Mouse (Mus musculus) gastrocnemius, adult 2 months (tissue): ENCODE results near the gene Abhd6. TPM values are rescaled to one million over a fixed set of nuclear protein-coding genes. Genes with fewer than 3 reads are reported as not detected.

Source experiments
- DNase-seq: peaks from one replicate; pipeline ENCODE4 v3.0.0; 2022
- H3K27ac ChIP-seq: fragments of 200-600 bp; 2 replicates; pipeline ENCODE4 v1.8.1; 2022; ENCODE audit warnings: mild to moderate bottlenecking
- H3K4me3 ChIP-seq: fragments of 200-600 bp; 2 replicates; pipeline ENCODE4 v1.8.1; 2022; ENCODE audit warnings: mild to moderate bottlenecking, moderate library complexity
- CTCF ChIP-seq: fragments of 200-600 bp; IDR thresholded peaks from 2 replicates; pipeline ENCODE4 v1.8.1; 2022; ENCODE audit warnings: antibody characterized with exemption, mild to moderate bottlenecking, moderate library complexity
- intact Hi-C: fragments of 180-260 bp; cut with DNase I; formaldehyde crosslinking; loops from one replicate; pipeline ENCODE4 v1.15.1; 2025
- total RNA-seq, 2 experiments: library from RNA; stranded (reverse); gene quantifications; 2 replicates each; pipeline ENCODE4 v1.2.3; 2021

Gene Abhd6
- total RNA-seq, 2 experiments from 2014 or later = 4.8 to 7.3 TPM

DNA sequence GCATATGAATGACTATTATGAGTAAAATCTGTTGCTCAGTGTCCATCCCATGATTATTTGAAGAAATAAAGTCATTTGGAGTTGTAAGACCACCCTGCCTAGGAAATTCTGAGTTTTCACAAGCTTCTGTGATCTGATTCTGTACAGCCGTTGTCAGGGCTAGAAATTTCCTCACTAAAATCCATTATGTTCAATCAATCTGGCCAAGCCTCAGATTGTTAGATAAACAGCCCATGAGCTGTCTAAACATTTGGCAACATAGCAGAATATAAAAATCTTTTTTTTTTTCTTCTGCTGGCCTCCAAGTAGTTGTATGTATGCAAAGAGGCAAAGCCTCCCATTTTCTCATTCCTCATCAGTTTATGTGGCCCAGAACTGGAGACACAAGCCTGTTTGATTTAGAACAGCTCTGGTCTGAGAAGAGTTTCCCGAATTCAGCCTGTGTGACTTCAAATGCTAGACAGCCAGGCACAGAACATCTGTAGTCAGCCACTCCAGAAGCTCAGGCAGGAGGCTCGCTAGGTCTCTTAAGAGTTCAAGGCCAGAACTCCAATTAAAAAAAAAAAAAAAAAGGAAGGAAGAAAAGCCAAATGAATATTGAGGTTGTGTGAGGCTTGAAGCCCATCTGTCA is 92.3 kb downstream of the Abhd6 start:
- Histone ChIP-seq H3K4me3 (peak overlapping the region; percentile 61), H3K27ac (peak overlapping the region; percentile 78)
- no peak for TF ChIP-seq CTCF
- no peak for DNase-seq
- intact Hi-C loops = loop anchor here (5.0 kb wide), 3 partner anchors 67 to 117 kb away; partner anchors contain the start of genes Kctd6 and Pdhb

DNA sequence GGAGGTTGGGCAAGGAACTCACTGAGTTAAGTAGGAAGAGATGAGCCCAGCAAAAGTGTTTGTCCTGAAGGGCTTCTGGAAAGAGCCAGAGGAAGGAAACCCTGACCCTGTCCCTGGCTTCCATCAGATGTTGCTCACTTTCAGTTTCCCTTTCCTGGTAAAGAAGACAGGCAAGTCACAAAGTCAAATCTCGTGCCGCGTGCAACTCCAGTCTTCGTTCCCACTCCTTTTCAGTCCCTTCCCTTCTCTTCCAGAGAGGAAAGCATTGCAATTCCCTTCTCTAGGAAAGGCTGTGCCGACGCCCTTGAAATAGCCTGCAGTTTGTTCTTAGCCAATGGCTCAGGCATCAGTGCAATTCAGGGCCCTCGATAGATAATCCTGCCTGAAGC is 92.9 kb downstream of the Abhd6 start:
- DNase-seq = peak; percentile 29
- intact Hi-C loops = loop anchor here (5.0 kb wide), 1 partner anchor 77 kb away; the partner anchor contains the start of gene Pdhb
- TF ChIP-seq CTCF = no peak
- H3K27ac ChIP-seq = peak overlapping the region; percentile 78
- H3K4me3 ChIP-seq = peak overlapping the region; percentile 61

- intact Hi-C loops = loop anchor here (5.0 kb wide), 1 partner anchor 74 kb away; the partner anchor contains the start of gene Pdhb
- no peak for TF ChIP-seq CTCF
- H3K4me3 ChIP-seq = peak within 1 kb of the TSS; percentile 92
These were observed 95.4 kb downstream of the Abhd6 start, which contains the start of gene Pxk for GRCm38 (mm10) chr14:8097978-8098686. Gene Pxk (plus strand): TSS chr14:8098211.

GRCm38 (mm10) chr14:8098687-8098995 is 95.9 kb downstream of the Abhd6 start:
- Histone ChIP-seq H3K4me3 (peak overlapping the region; percentile 92), H3K27ac (peak overlapping the region; percentile 94)
- no peak for DNase-seq
- no peak for TF ChIP-seq CTCF
- intact Hi-C loops = loop anchor here (5.0 kb wide), 1 partner anchor 74 kb away; the partner anchor contains the start of gene Pdhb

More at GRCm38 (mm10) chr14:8097978-8098686, 95.4 kb downstream of the Abhd6 start, which contains the start of gene Pxk:
- peak within 1 kb of the TSS; percentile 94 for H3K27ac ChIP-seq
- DNase-seq = peak; percentile 96

DNA sequence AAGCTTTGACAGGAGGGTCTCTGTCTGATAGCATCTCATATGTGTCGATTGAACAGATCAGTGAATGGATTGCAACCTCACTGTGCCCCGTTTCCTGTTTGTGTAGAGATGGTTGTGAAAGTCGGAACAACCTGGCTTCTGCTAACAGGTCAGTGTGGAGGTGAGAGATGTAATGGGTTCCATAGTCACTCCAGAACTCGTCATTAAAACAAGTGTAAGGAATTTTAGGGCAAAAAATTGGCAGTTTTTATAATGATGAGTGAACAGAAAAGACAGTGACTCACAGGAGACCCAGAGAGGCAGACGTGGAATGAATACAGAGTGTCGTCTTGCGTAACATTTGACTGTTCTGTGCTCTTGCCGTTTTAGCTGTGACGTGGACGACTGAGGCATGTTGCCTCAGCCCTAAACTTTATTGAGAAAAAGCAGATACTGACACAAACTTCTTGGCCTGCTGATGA is 96.9 kb downstream of the Abhd6 start:
- Histone ChIP-seq H3K4me3 (peak overlapping the region; percentile 92), H3K27ac (peak overlapping the region; percentile 94)
- TF ChIP-seq CTCF = no peak
- DNase-seq = no peak
- intact Hi-C loops = loop anchor here (5.0 kb wide), 1 partner anchor 73 kb away; the partner anchor contains the start of gene Pdhb

DNA sequence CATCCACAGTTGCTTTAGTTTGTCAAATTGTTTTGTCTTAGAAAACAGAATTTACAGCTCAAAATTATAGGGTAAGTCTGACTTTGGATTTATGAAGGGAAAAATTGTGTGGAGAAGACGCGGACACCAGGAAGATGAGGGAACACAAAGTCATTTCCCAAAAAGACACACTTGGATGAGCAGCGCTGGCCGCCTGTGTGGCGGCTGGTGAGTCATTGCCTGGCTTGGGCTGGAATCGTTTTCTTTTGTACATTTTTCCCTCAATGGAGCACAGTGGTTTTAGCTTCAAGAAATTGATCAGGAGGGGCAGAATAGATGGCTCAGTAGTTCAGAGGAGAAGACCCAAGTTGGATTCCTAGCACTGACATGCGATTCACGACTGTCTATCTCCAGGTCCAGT is 99.2 kb downstream of the Abhd6 start:
- TF ChIP-seq CTCF = no peak
- Histone ChIP-seq H3K4me3 (no peak overlapping the region), H3K27ac (no peak overlapping the region)
- intact Hi-C loops = no loop called here
- peak; percentile 38 for DNase-seq

DNA sequence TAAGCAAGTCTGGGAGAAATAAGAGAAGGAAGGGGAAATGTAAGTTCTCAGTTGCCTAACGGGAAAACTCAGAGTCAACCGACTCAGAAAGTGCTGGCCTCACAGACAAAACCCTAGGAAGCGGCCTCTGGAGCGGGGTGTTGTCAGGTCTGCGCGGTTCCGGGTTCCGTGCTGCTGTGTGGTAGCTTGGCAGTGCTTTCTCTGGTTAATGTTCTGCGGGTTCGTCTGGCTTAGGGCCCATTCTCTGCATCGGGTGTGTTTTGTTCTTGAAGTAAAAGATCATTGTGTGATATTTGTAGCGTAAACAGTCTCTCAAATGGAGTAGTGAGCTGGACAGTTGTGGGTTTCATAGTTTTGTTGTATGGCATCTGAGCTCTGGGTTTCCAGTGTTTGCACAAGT is 100.0 kb downstream of the Abhd6 start:
- TF ChIP-seq CTCF = no peak
- DNase-seq = no peak
- intact Hi-C loops = no loop called here
- H3K27ac ChIP-seq = no peak overlapping the region
- H3K4me3 ChIP-seq = no peak overlapping the region

Other genes with a start within 250 kb of the Abhd6 start
- not detected for gene Gm26661, start 211.3 kb upstream of the Abhd6 start, total RNA-seq
- 10 to 100 TPM in 1 of 2 experiments, 1 to 10 TPM in 1; 6.0 to 11.0 TPM for gene Flnb, start 184.9 kb upstream of the Abhd6 start, total RNA-seq
- not detected for gene Gm45521, start 45.6 kb upstream of the Abhd6 start, total RNA-seq
- gene Dnase1l3, start 8.3 kb upstream of the Abhd6 start, total RNA-seq = not detected
- 10 to 100 TPM; 24.2 to 31.5 TPM for gene Rpp14, start 77.5 kb downstream of the Abhd6 start, total RNA-seq
- gene Pxk, start 95.3 kb downstream of the Abhd6 start, total RNA-seq = 10 to 100 TPM; 12.4 to 12.7 TPM
- gene Pdhb, start 170.1 kb downstream of the Abhd6 start, total RNA-seq = 100 to 1,000 TPM; 268 to 370 TPM
- gene Kctd6, start 211.2 kb downstream of the Abhd6 start, total RNA-seq = 1 to 10 TPM; 7.7 to 9.3 TPM